ENCODE assay signal across 9 mouse cellular contexts in genomic region chr4:147938148-147939096, GRCm38 (mm10). TPM values are rescaled to one million over a fixed set of nuclear protein-coding genes. Genes with fewer than 3 reads are reported as not detected.
A peak's percentile ranks its signal among the peaks of the same experiment; 100 is the strongest.
DNase-seq lines count a peak whose midpoint lies in the region; ATAC-seq lines count a peak whose summit lies in the region.
"Had no signal": no experiment of that assay in that cellular context is flagged by ENCODE, and none has a peak within 500 bp of the region (broad histone marks: within the 10 kb centered on the region; RNA-seq: fewer than 3 reads in every experiment).

No protein-coding gene starts in this region.

- peak; percentile 10 for DNase-seq in urinary bladder, postnatal 25 days (ENCODE audit: low spot score)
- no peak for DNase-seq in urinary bladder, postnatal 10 days (ENCODE audit: low spot score)
- peak; percentile 52 for DNase-seq in limb, embryonic 11.5 days (ENCODE audit: low spot score)
- DNase-seq in Muller cell, postnatal 12 days (ENCODE audit: inconsistent ontology term): no peak
- DNase-seq in thymus, postnatal 0 days (ENCODE audit: low spot score): no peak
- DNase-seq in spleen, adult 12 weeks (ENCODE audit: low spot score): no peak
- DNase-seq in natural killer cell, adult 2 months (ENCODE audit: low spot score in 2 of 2): no peak

- 57% methylated on average over 14 of the region's 14 CpGs for WGBS in heart, embryonic 13.5 days
- WGBS in limb, embryonic 11.5 days: 45% methylated on average over 14 of the region's 14 CpGs

- 0 out of 2 replicates have a peak overlapping the region, but pooled peaks have one; percentile 1 for H3K9ac ChIP-seq in heart, embryonic 13.5 days
- H3K9ac ChIP-seq in limb, embryonic 11.5 days (ENCODE audit: low read length): no peak overlapping the region

- no peak for ATAC-seq in heart, embryonic 13.5 days (ENCODE audit: extremely low read depth, insufficient number of reproducible peaks, low FRiP score, low TSS enrichment)
- no peak for ATAC-seq in limb, embryonic 11.5 days (ENCODE audit: insufficient number of reproducible peaks, low FRiP score, low TSS enrichment, low read depth)

- H3K4me2 ChIP-seq in heart, embryonic 13.5 days: no peak overlapping the region
- no peak overlapping the region for H3K4me2 ChIP-seq in limb, embryonic 11.5 days (ENCODE audit: low read depth, severe bottlenecking)

- no peaks in the 10 kb centered on the region for H3K9me3 ChIP-seq in heart, embryonic 13.5 days
- H3K9me3 ChIP-seq in limb, embryonic 11.5 days (ENCODE audit: control insufficient read depth, low read length): no peaks in the 10 kb centered on the region

- H3K27ac ChIP-seq in heart, embryonic 13.5 days (replicated peaks): peak overlapping the region; percentile 21
- H3K27ac ChIP-seq in limb, embryonic 11.5 days (replicated peaks; ENCODE audit: low read depth, low read length): no peak overlapping the region

- peaks cover 75% of the 10 kb centered on the region for H3K4me1 ChIP-seq in heart, embryonic 13.5 days
- peaks cover 21% of the 10 kb centered on the region for H3K4me1 ChIP-seq in limb, embryonic 11.5 days (ENCODE audit: control insufficient read depth, insufficient read depth, low read length)

- no peak overlapping the region for H3K4me3 ChIP-seq in heart, embryonic 13.5 days
- H3K4me3 ChIP-seq in limb, embryonic 11.5 days (ENCODE audit: low read depth, low read length): no peak overlapping the region

- H3K36me3 ChIP-seq in heart, embryonic 13.5 days: peaks cover 9% of the 10 kb centered on the region
- H3K36me3 ChIP-seq in limb, embryonic 11.5 days (ENCODE audit: control insufficient read depth, insufficient read depth, low read length): peaks cover under 1% of the 10 kb centered on the region; the same call in 1 of the 2 replicates

- H3K27me3 ChIP-seq in heart, embryonic 13.5 days (replicated peaks): no peaks in the 10 kb centered on the region
- H3K27me3 ChIP-seq in limb, embryonic 11.5 days (ENCODE audit: control insufficient read depth, insufficient read depth, low read length): no peaks in the 10 kb centered on the region

RNA-seq across cellular contexts. Expression of gene Plod1, which starts 1.9 kb away (rescaled TPM):
- polyA plus RNA-seq in heart, embryonic 13.5 days (2015; fragmentation: Nextera tagmentation; extraction: Ambion mirVana): 43.7 and 49.2 TPM in 2 replicates
- polyA plus RNA-seq in limb, embryonic 11.5 days (2014; fragmentation: Nextera tagmentation; extraction: Ambion mirVana): 39.0 and 40.9 TPM in 2 replicates
- polyA plus RNA-seq in thymus, postnatal 0 days (2015; fragmentation: Nextera tagmentation; extraction: Ambion mirVana): 11.4 TPM in 2 replicates

RNA-seq across cellular contexts. Expression of gene 2510039O18Rik, which starts 2.3 kb away (rescaled TPM):
- 12.4 and 13.0 TPM in 2 replicates for polyA plus RNA-seq in heart, embryonic 13.5 days (2015; fragmentation: Nextera tagmentation; extraction: Ambion mirVana)
- 17.4 and 19.7 TPM in 2 replicates for polyA plus RNA-seq in limb, embryonic 11.5 days (2014; fragmentation: Nextera tagmentation; extraction: Ambion mirVana)
- polyA plus RNA-seq in thymus, postnatal 0 days (2015; fragmentation: Nextera tagmentation; extraction: Ambion mirVana): 21.8 and 28.9 TPM in 2 replicates

RNA-seq across cellular contexts. Expression of gene Mfn2, which starts 33.9 kb away (rescaled TPM):
- polyA plus RNA-seq in heart, embryonic 13.5 days (2015; fragmentation: Nextera tagmentation; extraction: Ambion mirVana): 102 and 105 TPM in 2 replicates
- polyA plus RNA-seq in limb, embryonic 11.5 days (2014; fragmentation: Nextera tagmentation; extraction: Ambion mirVana): 20.7 and 23.7 TPM in 2 replicates
- polyA plus RNA-seq in thymus, postnatal 0 days (2015; fragmentation: Nextera tagmentation; extraction: Ambion mirVana): 18.2 and 18.8 TPM in 2 replicates

RNA-seq across cellular contexts. Expression of gene Nppb, which starts 47.2 kb away (rescaled TPM):
- 187 and 230 TPM in 2 replicates for polyA plus RNA-seq in heart, embryonic 13.5 days (2015; fragmentation: Nextera tagmentation; extraction: Ambion mirVana)
- polyA plus RNA-seq in limb, embryonic 11.5 days (2014; fragmentation: Nextera tagmentation; extraction: Ambion mirVana): not detected in 2 replicates
- 0.42 and 0.62 TPM in 2 replicates for polyA plus RNA-seq in thymus, postnatal 0 days (2015; fragmentation: Nextera tagmentation; extraction: Ambion mirVana)
- polyA plus RNA-seq: brain, embryonic 14.5 days had no signal

Comparison
In these comparisons a context has a peak if more than half of its experiments do, and no peak if none do; other contexts are left out.
1. DNase-seq: peak in urinary bladder, postnatal 25 days (single experiment) and limb, embryonic 11.5 days (single experiment); none in urinary bladder, postnatal 10 days (single experiment), Muller cell, postnatal 12 days (single experiment), thymus, postnatal 0 days (single experiment), spleen, adult 12 weeks (single experiment) and natural killer cell, adult 2 months (0 of 2).